Mouse (Mus musculus): ENCODE results near the gene Zranb1.

DNA sequence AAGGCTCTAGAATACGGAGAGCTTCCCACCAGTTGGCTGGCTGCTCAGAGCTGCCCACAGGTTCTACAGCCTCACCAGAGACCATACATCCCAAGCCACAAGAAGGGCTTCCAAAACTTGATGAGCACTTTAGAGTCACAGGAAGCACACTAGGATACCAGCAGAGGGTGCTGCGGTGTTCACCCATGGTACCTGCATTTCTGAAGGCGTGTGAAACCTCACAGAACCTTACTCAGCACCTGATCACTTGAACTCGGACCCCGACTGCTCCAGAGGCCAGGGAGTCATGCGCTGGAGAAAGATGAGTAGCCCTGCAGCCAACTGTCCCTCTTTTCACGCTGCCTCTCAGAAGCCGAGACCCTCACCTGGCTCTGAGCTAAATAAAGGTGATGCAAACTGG, 63.2 kb downstream of the Zranb1 start:
- TF ChIP-seq CTCF (IDR thresholded peaks at IDR 0.05; ENCODE audit: extremely low read depth, insufficient read length, insufficient replicate concordance, low read depth, low read length) = no peak
- no peak for TF ChIP-seq POLR2A (IDR thresholded peaks at IDR 0.05; ENCODE audit: low read depth, low read length)

All from small intestine, adult 2 months (tissue).